Mouse (Mus musculus): ENCODE data around the gene Vwf.

GRCm38 (mm10) chr6:125656921-125657320 lies 110.3 kb downstream of the Vwf start:
- TF ChIP-seq CTCF (IDR thresholded peaks at IDR 0.05; ENCODE audit: extremely low read depth, insufficient read length, insufficient replicate concordance, low read depth, low read length) (no peak), POLR2A (IDR thresholded peaks at IDR 0.05; ENCODE audit: low read depth, low read length) (no peak)
